Mouse (Mus musculus) heart, adult 2 months (tissue): ENCODE measurements around the gene Filip1l. TPM values are rescaled to one million over a fixed set of nuclear protein-coding genes. Genes with fewer than 3 reads are reported as not detected.

ENCODE experiments used
- DNase-seq, 2 experiments: peaks; one replicate each; pipeline ENCODE4 v3.0.0; 2021
- H3K27ac ChIP-seq: fragments of 200-600 bp; 2 replicates; pipeline ENCODE4 v1.8.1; 2022
- H3K27me3 ChIP-seq: fragments of 200-500 bp; 2 replicates; pipeline ENCODE4 v1.6.1; 2012; ENCODE audit warnings: mild to moderate bottlenecking, low read length, inconsistent platforms, mixed read lengths; ENCODE audit not compliant: control insufficient read depth, insufficient read depth
- H3K36me3 ChIP-seq: fragments of 200-500 bp; 2 replicates; pipeline ENCODE4 v1.6.1; 2012; ENCODE audit warnings: low read length, inconsistent platforms; ENCODE audit not compliant: control insufficient read depth, insufficient read depth
- H3K4me1 ChIP-seq: fragments of 200-500 bp; 2 replicates; pipeline ENCODE4 v1.6.1; 2011; ENCODE audit warnings: low read length; ENCODE audit not compliant: control insufficient read depth, insufficient read depth
- H3K4me3 ChIP-seq: fragments of 200-600 bp; 2 replicates; pipeline ENCODE4 v1.8.1; 2022
- H3K79me2 ChIP-seq: fragments of 200-500 bp; replicated peaks from 2 replicates; pipeline ENCODE4 v1.6.1; 2012; ENCODE audit warnings: mild to moderate bottlenecking, inconsistent platforms, low read length, moderate library complexity, mixed read lengths; ENCODE audit not compliant: control insufficient read depth, insufficient read depth
- H3K9ac ChIP-seq: fragments of 200-500 bp; 2 replicates; pipeline ENCODE4 v1.6.1; 2012; ENCODE audit warnings: low read depth, mild to moderate bottlenecking, control low read depth, inconsistent platforms, low read length, mixed read lengths
- CTCF ChIP-seq: fragments of 200-600 bp; IDR thresholded peaks from 2 replicates; pipeline ENCODE4 v1.8.1; 2022; ENCODE audit warnings: antibody characterized with exemption, mild to moderate bottlenecking, moderate library complexity
- EP300 ChIP-seq: fragments of 200-500 bp; IDR thresholded peaks from 2 replicates; pipeline ENCODE4 v1.6.1; 2011; ENCODE audit warnings: low read depth, low read length, control low read depth; ENCODE audit not compliant: insufficient read depth
- POLR2A ChIP-seq: fragments of 200-500 bp; IDR thresholded peaks from 2 replicates; pipeline ENCODE4 v1.6.1; 2011; ENCODE audit warnings: mild to moderate bottlenecking, low read depth, low read length, control low read depth; ENCODE audit not compliant: insufficient read depth
- WGBS: fragments of 180-500 bp; shearing (Covaris S2); methylation state at CpG from one replicate; pipeline ENCODE4 v1.1.7; 2018; 5-methylcytosine and 5-hydroxymethylcytosine counted together
- intact Hi-C: fragments of 180-260 bp; cut with DNase I; formaldehyde crosslinking; loops from one replicate; pipeline ENCODE4 v1.15.1; 2025
- polyA plus RNA-seq: library from polyadenylated mRNA; depleted of rRNA; stranded (reverse); fragments of >200 nt; gene quantifications from 2 replicates; pipeline ENCODE4 v1.2.3, GENCODE M21; 2012
- total RNA-seq, 2 experiments: library from RNA; stranded (reverse); gene quantifications; 2 replicates each; pipeline ENCODE4 v1.2.3; 2021

Filip1l gene
- total and polyA plus RNA-seq, 3 experiments = 9.2 to 36.3 (median 35.0) TPM

DNA sequence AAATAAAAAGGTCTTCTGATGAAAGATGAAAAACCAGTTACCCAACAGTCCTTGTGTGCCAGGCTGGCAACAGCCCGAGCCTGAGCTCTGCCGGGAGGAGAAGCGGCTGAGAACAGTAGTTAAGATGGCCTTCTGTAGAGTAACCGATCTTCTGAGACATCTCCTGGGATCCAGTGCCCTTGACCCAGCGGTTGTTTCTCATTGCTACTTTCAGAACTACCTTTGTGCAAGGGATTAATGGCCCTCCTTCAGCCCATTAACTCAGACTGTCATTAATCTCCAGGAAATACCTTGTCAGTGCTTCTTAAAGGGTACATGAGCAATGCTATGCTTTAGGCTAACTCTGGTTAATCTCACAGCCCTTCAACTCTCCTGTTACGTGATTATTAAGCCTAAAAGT is 13.2 kb downstream of the Filip1l start:
- TF ChIP-seq EP300 (no peak), CTCF (no peak), POLR2A (no peak)
- H3K36me3 ChIP-seq = peaks cover 3% of the 10 kb centered on the region; the same call in 1 of the 2 replicates
- no peak for DNase-seq
- H3K4me1 ChIP-seq = peaks cover 8% of the 10 kb centered on the region
- H3K27me3 ChIP-seq = no peaks in the 10 kb centered on the region
- H3K4me3 ChIP-seq = no peak overlapping the region
- H3K79me2 ChIP-seq = no peaks in the 10 kb centered on the region
- no peak overlapping the region for H3K9ac ChIP-seq
- no peak overlapping the region for H3K27ac ChIP-seq
- WGBS = 88% methylated on average over 6 of the region's 6 CpGs
- intact Hi-C loops = no loop called here

DNA sequence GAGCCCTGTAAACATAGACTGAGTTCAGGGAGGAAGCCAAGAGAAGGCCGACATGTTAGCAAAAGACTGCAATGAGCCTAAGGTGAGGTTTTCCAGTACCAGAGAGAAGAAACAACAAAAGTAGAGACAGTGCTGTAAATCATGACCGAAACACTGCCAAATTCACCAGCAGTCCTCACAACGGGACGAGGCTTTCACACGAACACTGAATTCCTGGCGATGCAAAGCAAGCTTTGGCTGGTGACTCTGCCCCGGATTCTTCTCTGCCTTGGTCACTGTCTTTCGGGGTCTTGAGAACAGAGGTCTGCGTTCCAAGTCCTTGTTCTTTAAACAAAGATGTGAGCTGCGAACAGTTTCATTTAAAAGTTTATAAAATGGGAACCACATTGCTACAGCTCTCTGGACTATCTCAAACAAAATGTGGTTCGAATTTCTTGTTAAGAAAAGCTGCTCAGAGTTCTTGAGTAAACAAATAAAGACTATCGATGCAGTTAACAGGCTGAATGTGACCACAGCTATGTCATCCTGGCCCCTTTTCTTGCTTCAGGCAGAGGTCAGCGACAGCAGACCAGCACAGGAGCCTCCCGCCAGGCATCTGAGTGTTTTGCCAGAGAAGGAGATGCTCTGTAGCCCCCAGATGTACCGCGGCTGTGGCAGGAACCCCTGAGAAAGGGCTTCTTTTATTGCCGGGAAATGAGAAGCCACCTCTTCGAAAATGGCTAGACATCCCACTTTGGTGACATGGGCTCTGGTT is 14.2 kb downstream of the Filip1l start:
- H3K4me3 ChIP-seq = no peak overlapping the region
- H3K79me2 ChIP-seq = no peaks in the 10 kb centered on the region
- no peak overlapping the region; the same call in 1 of the 2 replicates for H3K27ac ChIP-seq
- peaks cover 8% of the 10 kb centered on the region for H3K4me1 ChIP-seq
- DNase-seq = no peak
- intact Hi-C loops = no loop called here
- WGBS = 63% methylated on average over 18 of the region's 18 CpGs
- peaks cover 3% of the 10 kb centered on the region; the same call in 1 of the 2 replicates for H3K36me3 ChIP-seq
- no peaks in the 10 kb centered on the region for H3K27me3 ChIP-seq
- TF ChIP-seq EP300 (no peak), CTCF (no peak), POLR2A (no peak)
- H3K9ac ChIP-seq = no peak overlapping the region

DNA sequence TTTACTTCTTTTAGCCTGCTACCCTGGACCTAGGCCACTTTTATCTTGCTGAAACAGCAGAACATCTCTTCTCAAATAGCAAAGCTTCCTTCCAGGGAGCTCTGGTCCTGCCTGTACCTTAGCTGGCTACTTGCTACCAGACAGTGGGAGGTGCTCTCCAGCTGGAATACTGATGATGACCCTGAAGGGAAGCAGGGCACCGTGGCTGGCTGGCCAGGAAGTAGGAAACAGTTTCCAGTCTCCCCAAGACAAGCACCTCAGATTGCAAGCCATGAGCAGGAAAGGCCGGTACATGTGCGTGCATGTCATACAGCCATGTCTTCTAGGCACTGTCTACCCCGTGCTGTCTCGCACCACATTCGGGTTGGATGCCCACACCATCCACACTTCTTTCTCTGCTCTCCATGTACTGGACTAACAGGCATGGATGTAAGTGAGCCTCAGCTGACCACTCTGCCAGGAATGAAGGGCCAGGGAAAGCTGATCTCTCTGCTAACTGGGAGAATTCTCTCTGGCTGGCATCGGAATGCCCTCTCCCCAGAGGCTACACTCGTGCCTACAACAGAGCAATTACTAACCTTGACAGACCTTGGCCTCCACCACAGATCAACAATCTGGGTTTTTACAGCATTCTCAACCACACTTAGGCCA is 17.1 kb downstream of the Filip1l start:
- Histone ChIP-seq H3K36me3 (peaks cover 3% of the 10 kb centered on the region; the same call in 1 of the 2 replicates), H3K9ac (no peak overlapping the region), H3K4me1 (peaks cover 8% of the 10 kb centered on the region), H3K4me3 (no peak overlapping the region), H3K27me3 (no peaks in the 10 kb centered on the region), H3K79me2 (no peaks in the 10 kb centered on the region), H3K27ac (no peak overlapping the region)
- 58% methylated on average over 8 of the region's 8 CpGs for WGBS
- no peak for TF ChIP-seq EP300
- no peak for TF ChIP-seq CTCF
- TF ChIP-seq POLR2A = no peak
- no peak for DNase-seq
- intact Hi-C loops = loop anchor here (2.0 kb wide), 1 partner anchor 13 kb away; no protein-coding TSS in a partner anchor

DNA sequence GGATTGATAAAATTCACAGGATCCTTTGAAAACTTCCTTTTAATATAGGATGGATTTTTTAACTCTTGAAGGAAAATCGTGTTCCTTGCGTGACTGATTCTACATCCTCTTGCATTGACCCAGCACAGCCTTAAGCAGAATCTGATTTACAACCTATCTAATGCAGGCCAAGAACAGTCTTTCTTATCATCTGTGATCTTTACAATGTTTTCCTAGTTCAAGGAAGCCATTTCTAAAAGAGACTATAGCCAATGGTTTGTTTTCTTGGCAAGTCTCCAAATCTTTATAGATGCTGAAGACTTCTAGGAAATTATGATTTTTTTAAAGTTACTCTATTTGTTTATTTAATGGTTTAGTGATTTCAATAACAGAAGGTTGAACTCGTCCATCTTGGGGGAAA is 19.3 kb downstream of the Filip1l start:
- Histone ChIP-seq H3K9ac (no peak overlapping the region), H3K4me1 (peaks cover 8% of the 10 kb centered on the region), H3K27me3 (no peaks in the 10 kb centered on the region), H3K79me2 (no peaks in the 10 kb centered on the region), H3K36me3 (peaks cover 3% of the 10 kb centered on the region; the same call in 1 of the 2 replicates), H3K4me3 (no peak overlapping the region), H3K27ac (no peak overlapping the region)
- 84% methylated on average over 3 of the region's 3 CpGs for WGBS
- intact Hi-C loops = no loop called here
- no peak for DNase-seq
- TF ChIP-seq CTCF (no peak), EP300 (no peak)

DNA sequence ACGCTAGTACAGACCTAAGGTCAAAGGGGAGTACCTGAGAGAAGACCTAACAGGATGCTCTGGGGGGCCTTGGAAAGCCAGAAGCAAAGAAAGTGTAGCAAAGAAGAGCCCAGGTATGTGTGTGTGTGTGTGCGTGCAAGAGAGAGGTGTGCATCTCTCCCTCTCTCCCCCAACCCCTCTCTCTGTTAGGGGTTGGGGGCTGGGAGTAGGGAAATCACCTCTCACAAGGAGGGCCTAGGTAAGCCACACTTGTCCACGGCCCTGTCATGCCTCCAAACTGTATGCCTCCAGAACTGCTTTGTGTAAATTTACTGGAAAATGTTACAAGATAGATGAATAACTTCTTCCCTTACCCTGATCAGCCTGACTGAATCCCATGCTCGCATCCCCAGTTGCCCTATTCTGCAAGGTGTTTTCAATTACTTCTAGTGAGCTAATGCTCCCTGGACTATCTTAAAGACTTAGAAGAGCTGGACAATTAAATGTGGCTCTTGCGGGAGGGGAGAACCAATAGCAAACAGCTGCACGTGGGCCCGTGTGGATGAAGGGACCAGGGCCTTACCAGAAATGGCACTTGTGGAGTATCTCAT is 22.4 kb downstream of the Filip1l start:
- intact Hi-C loops = no loop called here
- Histone ChIP-seq H3K4me3 (no peak overlapping the region), H3K79me2 (no peaks in the 10 kb centered on the region), H3K27ac (no peak overlapping the region), H3K36me3 (no peaks in the 10 kb centered on the region), H3K9ac (no peak overlapping the region), H3K4me1 (peaks cover 3% of the 10 kb centered on the region), H3K27me3 (no peaks in the 10 kb centered on the region)
- 86% methylated on average over 7 of the region's 7 CpGs for WGBS
- DNase-seq = no peak
- TF ChIP-seq EP300 = no peak
- TF ChIP-seq CTCF = no peak
- TF ChIP-seq POLR2A = no peak
